Mouse (Mus musculus) spleen, postnatal 14 days (tissue): ENCODE measurements around the gene Nrxn2.

Experiments
- DNase-seq, 2 experiments: peaks; one replicate each; pipeline ENCODE4 v3.0.0; 2021 to 2022; ENCODE audit warnings: low spot score in 2 of 2

Nrxn2 gene

GRCm38 (mm10) chr19:6542367-6543034 is 124.0 kb downstream of the Nrxn2 start, which contains the start of gene Slc22a12:
TSS of gene Slc22a12 (minus strand) at chr19:6543032.
- no peak for DNase-seq

DNA sequence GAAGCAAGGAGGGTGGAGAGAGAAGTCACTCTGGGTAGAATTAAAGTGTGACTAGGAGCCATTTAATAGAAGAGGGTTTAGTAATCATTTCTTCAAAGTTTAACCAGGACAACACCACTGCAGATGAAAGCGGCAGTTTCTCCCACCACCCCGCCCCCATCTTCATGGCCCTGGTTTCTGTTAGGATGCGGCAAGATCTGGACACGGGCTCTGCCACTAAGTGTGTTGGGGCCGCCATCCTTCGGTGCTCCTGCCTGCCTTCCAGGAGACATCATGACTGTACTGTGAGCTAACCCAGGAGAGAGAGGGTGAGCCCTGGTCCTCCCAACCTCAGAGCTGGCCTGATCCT is 124.5 kb downstream of the Nrxn2 start:
- DNase-seq, result no peak

GRCm38 (mm10) chr19:6543518-6543917 is 125.0 kb downstream of the Nrxn2 start:
- DNase-seq, result no peak

DNA sequence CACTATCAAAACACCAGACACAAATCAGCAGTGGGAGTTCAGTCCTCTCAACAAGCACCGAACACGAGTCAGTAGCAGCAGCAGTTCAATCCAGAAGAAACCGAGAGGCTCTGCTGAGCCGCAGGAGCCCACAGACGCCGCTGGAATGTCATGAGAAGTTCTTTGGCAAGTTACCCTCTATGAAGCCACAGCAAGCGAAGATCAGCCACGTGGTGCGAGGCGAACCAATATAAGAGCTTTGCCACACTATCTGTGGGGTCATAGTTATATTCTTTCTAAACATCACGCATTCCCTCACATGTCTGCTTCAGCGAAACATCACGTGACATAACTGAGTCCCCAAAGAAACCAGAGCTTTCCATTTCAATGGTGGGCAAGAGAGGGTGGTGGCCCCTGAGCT is 126.2 kb downstream of the Nrxn2 start:
- DNase-seq, result no peak

DNA sequence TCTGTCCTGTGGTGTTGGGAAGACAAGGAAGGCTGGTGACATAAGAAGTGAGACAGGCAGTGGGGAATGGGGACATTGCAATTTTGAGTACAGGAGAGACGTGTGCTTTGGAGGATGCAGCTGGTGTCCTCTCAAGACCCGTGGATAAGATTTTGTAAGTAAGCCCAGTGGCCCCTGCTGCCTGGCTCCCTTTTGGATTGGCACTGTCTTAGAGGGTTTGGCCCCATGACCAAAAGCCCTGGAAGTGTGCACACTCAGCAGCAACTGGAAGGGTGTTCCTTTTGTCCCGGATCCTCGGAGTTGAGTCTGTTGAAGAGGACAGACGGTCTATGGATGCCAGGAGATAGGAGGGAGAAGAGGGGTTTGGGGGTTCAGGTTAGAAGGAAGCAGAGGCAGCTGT is 127.0 kb downstream of the Nrxn2 start:
- no peak for DNase-seq

DNA sequence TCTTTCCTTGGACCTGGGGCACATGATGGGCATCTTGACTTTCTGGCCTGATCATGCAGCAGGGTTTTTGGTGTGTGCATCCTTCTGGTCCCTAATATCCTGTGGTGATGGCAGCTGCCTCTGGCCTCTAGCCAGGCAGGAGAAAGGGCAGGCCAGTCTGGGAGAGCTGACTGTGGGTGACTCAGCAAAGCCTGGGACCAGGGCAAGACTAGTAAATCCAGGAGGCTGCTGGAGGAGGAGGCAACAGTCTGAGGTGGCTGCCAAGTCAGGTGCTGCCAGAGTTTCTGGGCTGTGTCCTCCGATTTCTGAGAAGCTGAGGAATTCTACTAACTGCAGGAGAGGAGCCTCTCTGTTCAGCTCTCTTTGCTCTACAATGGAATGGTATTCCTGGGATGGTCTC is 127.6 kb downstream of the Nrxn2 start:
- DNase-seq, result no peak

DNA sequence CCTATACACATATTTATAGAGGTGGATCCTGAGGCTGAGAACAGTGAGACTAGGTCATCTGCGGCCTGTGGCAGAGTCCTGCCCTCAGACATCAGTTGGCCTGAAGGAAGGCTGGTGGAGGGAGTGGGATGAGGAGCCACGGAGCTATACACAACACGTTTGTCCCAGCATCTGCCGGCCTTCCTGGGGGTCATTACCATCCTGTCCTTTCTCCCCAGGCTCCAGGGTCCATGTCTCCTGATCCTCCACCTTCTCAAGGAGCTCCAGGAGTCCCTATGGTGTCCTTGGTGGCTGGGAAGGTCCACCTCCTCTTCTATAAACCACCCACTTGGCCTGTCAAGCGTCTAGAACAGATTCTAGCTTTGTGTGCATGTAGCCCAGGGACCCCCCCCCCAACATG is 129.3 kb downstream of the Nrxn2 start:
- DNase-seq, result no peak

GRCm38 (mm10) chr19:6548431-6549410 is 130.2 kb downstream of the Nrxn2 start:
- no peak for DNase-seq

GRCm38 (mm10) chr19:6549566-6549965 is 131.0 kb downstream of the Nrxn2 start:
- DNase-seq, result no peak

GRCm38 (mm10) chr19:6551215-6551614 is 132.7 kb downstream of the Nrxn2 start:
- no peak for DNase-seq

DNA sequence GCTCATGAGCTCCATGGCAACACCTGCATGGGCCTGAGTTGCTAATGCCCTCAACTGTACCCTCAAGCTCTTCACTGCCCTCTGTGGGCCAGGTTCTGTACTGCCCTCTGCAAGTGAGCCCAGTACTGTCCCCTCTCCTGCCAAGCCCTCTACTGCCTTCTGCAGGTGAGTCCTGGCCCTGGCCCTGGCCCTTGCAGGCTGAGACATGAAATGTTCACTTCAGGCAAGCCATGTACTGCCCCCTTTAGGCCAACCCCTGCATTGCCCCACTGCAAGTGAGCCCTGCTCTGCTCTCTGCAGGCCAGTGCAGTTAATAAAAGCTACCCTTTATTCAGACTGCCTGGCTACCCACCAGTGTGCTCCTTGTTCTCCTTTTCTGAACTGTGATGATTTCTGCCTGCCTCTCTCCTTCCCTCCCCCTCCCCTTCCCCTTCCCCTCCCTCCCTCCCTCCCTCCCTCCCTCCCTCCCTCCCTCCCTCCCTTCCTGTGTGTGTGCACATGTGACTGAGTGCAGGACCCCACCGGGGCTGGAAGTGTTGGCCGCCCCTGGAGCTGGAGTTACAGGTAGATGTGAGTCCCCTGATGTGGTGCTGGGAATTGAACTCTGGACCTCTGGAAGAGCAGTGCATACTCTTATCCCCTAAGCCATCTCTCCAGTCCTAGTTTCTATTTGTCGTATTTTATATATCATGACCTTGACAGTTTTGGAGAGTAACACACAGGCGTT is 133.9 kb downstream of the Nrxn2 start:
- DNase-seq, result peak; percentile 53 to 71

DNA sequence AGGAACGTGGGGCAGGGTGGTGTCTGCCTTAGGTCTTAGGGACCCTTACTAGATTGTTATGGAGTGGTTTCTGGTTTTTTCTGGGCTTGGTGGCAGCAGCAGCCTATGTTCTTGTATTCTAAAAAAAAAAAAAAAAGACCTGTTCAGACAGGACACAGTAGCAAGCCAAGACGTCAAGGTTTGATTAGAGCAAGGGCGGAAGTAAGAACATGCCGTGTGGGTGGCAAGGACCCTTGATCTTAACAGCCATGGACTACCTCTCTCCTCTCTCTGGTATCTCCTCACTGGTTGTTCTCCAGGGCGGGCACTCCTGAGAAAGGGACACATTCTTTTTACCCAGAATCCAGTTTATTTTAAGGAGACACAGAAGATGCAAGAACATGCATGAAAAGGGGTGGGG is 134.6 kb downstream of the Nrxn2 start:
- DNase-seq, result no peak

- no peak for DNase-seq
These were observed 135.5 kb downstream of the Nrxn2 start for GRCm38 (mm10) chr19:6553819-6554582.

- no peak for DNase-seq
These were observed 141.0 kb downstream of the Nrxn2 start for GRCm38 (mm10) chr19:6559576-6559975.

DNA sequence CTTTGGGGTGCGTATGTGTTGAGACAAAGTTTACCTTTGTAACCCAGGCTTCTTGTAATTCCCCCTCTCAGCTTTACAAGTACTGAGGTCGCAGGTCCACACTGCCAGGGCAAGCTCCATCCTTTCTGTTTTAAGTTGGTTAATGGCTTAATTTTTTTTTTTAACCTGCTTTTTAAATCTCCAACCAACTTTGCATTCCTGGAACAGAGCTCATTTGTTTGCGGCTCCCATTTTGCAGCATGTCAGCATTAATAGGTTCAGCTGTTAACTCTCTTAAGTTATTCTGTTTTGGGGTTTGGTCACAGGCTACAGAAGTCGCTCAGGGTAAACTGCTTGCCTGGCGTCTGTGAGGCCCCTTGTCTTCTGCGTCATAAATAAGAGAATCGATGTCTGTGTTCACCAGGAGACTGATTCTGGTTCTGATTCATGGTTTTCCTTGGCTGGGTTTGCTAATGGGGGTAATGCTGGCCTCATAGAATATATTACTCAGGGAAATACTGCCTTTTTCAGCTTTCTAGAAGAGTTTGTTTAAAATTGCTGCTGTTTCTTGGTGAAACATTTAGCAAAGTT is 141.8 kb downstream of the Nrxn2 start:
- DNase-seq, result no peak

GRCm38 (mm10) chr19:6565136-6565535 is 146.6 kb downstream of the Nrxn2 start:
- DNase-seq, result no peak

DNA sequence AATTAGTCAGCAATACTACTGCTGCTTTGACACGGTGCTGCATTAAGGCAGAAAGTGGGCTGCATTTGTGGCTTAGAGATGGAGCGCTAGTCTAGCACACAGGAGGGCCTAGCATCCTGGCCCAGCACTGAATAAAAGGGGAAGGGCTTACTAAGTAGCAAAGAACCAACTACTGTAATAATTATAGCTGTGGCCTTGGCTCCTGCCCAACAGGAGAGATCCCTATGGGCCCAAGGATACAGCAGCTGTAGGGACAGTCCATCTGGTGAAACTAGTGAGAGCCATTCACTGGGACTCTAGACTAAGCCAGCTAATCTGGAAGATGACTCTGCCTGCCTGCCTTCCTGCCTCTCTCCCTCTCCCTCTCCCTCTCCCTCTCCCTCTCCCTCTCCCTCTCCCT is 147.9 kb downstream of the Nrxn2 start:
- DNase-seq, result no peak

DNA sequence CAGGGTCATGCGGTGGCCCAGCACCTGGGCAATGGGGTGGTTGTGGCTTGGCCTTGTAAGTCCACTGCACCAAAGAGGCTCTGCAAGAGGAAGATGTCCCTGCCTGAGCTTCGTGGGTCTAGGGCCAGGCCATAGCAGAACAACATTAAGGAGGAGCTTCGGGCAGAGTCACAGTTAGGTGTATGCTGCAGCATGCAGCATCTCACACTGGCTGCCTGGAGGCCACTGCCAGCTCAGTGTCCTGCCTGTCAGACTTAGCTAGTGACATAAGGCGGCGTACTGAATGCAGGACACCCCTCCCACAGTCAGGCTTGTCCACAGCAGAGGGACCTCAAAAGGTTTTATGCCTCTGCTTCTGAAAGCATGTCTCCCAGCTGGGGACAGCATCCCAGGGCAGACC is 150.5 kb downstream of the Nrxn2 start:
- no peak for DNase-seq

DNA sequence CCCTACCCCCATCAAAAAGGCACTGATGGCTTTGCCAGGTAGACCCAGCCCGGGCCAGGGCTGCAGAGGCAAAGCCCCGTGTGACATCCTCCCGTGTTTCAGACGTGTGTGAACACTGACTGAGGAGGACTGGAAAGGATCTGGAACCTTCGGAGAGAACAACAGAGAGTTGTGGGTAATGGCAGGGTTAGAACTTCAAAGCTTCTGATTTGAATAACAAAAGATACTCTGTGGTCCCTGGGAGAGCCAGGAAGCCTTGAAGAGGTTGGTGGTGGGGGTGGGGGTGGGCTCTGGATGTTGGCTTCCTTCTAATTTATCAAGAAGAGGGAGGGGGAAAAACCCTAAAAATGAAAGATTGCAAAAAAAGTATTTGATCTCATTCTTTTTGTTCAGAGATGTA is 151.0 kb downstream of the Nrxn2 start:
- DNase-seq, result no peak

DNA sequence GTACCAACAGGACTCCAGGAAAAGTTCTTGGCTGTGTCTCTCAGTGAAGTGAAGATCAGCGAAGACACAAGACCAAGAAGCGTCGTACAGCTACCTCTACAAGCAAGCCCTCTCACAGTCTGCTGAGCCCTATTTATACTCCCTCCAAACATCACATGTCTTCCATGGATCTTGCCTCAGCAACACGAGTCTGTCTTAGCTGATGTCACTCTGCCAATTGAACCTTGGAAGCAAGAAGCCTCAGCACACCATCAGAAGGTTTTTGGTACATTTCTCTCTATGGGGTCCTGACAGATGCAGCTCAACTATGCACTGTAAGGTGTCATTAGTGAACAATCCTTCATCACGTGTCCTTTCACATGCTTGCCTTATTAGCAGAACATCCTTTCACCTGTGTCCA is 152.9 kb downstream of the Nrxn2 start:
- DNase-seq, result no peak

GRCm38 (mm10) chr19:6572001-6572400 is 153.5 kb downstream of the Nrxn2 start:
- no peak for DNase-seq
